Mouse (Mus musculus) C2C12 (cell line): ENCODE data around the gene Hist1h1c.

ENCODE experiments used
- CEBPB ChIP-seq: IDR thresholded peaks from one replicate; pipeline ENCODE4 v1.6.1; 2011; ENCODE audit warnings: low read depth, mild to moderate bottlenecking, control low read depth, moderate library complexity
- CTCF ChIP-seq: IDR thresholded peaks from one replicate; pipeline ENCODE4 v1.5.1; 2011; ENCODE audit not compliant: control insufficient read depth, insufficient read depth, insufficient read length
- FOSL1 ChIP-seq: IDR thresholded peaks from one replicate; pipeline ENCODE4 v1.8.0; 2011; ENCODE audit warnings: mild to moderate bottlenecking, low read length; ENCODE audit not compliant: poor library complexity, insufficient read depth, severe bottlenecking
- MAX ChIP-seq: IDR thresholded peaks from one replicate; pipeline ENCODE4 v1.6.1; 2011; ENCODE audit warnings: mild to moderate bottlenecking, control low read depth
- MYOD1 ChIP-seq: IDR thresholded peaks from one replicate; pipeline ENCODE4 v1.6.1; 2011; ENCODE audit warnings: low read depth; ENCODE audit not compliant: control insufficient read depth, insufficient read length
- MYOG ChIP-seq: IDR thresholded peaks from one replicate; pipeline ENCODE4 v1.6.1; 2011; ENCODE audit not compliant: control insufficient read depth, insufficient read length; ENCODE audit errors: extremely low read depth
- USF1 ChIP-seq: IDR thresholded peaks from one replicate; pipeline ENCODE4 v1.6.1; 2011; ENCODE audit warnings: low read depth, mild to moderate bottlenecking, control low read depth, moderate library complexity

DNA sequence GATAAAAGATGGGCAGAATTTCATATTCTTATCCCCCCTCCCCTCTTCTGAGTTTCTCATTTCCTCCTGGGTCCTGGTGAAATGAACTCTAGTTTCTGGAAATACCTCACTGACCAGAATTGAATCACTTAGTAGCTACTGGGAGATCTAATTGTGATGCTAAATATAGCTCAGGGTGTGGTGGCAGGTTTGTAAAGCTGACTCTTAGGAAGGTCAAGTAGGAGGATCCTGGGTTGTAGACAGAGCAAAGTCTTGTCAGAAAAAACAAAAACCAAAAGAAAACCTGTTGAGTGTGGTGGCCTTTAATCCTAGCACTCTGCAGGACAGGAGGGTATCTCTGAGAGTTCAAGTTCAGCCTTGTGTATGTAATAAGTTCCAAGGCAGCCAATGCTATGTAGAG, 3.4 kb downstream of the Hist1h1c start:
- TF ChIP-seq CTCF (no peak), USF1 (no peak), MYOG (no peak), MAX (no peak), FOSL1 (no peak), MYOD1 (no peak), CEBPB (no peak)
